Mouse (Mus musculus) bone marrow, adult 2 months (tissue): Measurements from ENCODE around the gene Ndufv1.

Experiments used
- CTCF ChIP-seq: fragments of 200-500 bp; IDR thresholded peaks from 2 replicates; pipeline ENCODE4 v1.5.1; 2011; ENCODE audit warnings: low read length, control low read depth; ENCODE audit not compliant: control insufficient read depth, insufficient read depth
- POLR2A ChIP-seq: fragments of 200-500 bp; IDR thresholded peaks from 2 replicates; pipeline ENCODE4 v1.6.1; 2011; ENCODE audit warnings: low read depth, mild to moderate bottlenecking, control low read depth, low read length, borderline replicate concordance; ENCODE audit not compliant: control insufficient read depth

- TF ChIP-seq CTCF (no peak), POLR2A (no peak)
Measured at GRCm38 (mm10) chr19:4000949-4001525, 11.6 kb downstream of the Ndufv1 start.
